Mouse (Mus musculus) kidney, embryonic 14.5 days (tissue): ENCODE data around the gene Il17rc. TPM values are rescaled to one million over a fixed set of nuclear protein-coding genes. Genes with fewer than 3 reads are reported as not detected.

Experiments
- ATAC-seq: fragments of 200-750 bp; cut with Nextera tagmentation; 2 replicates; pipeline ENCODE4 v1.8.0; 2017; ENCODE audit warnings: moderate number of reproducible peaks, mild to moderate bottlenecking, moderate TSS enrichment, moderate library complexity; ENCODE audit not compliant: low FRiP score, low TSS enrichment
- H3K27ac ChIP-seq: fragments of 300-500 bp; sonication (generic); 2 replicates; pipeline ENCODE4 v1.5.1; 2014; ENCODE audit warnings: low read depth, mild to moderate bottlenecking, low read length, moderate library complexity, mixed read lengths
- H3K27me3 ChIP-seq: fragments of 300-500 bp; sonication (generic); 2 replicates; pipeline ENCODE4 v1.6.1; 2014; ENCODE audit warnings: mild to moderate bottlenecking, low read length; ENCODE audit not compliant: control insufficient read depth, insufficient read depth
- H3K36me3 ChIP-seq: fragments of 300-500 bp; sonication (generic); 2 replicates; pipeline ENCODE4 v1.6.1; 2014; ENCODE audit warnings: low read length, mixed read lengths; ENCODE audit not compliant: control insufficient read depth, insufficient read depth
- H3K4me1 ChIP-seq: fragments of 300-500 bp; sonication (generic); 2 replicates; pipeline ENCODE4 v1.6.1; 2014; ENCODE audit warnings: low read length, mixed read lengths; ENCODE audit not compliant: control insufficient read depth, insufficient read depth
- H3K4me2 ChIP-seq: fragments of 300-500 bp; sonication (generic); replicated peaks from 2 replicates; pipeline ENCODE4 v1.6.1; 2014; ENCODE audit warnings: low read depth, mild to moderate bottlenecking, low read length
- H3K4me3 ChIP-seq: fragments of 300-500 bp; sonication (generic); 2 replicates; pipeline ENCODE4 v1.5.1; 2014; ENCODE audit warnings: mild to moderate bottlenecking, low read length
- H3K9ac ChIP-seq: fragments of 300-500 bp; sonication (generic); 2 replicates; pipeline ENCODE4 v1.6.1; 2014; ENCODE audit warnings: low read depth, mild to moderate bottlenecking, low read length, moderate library complexity
- H3K9me3 ChIP-seq: fragments of 300-500 bp; sonication (generic); 2 replicates; pipeline ENCODE4 v1.6.1; 2016; ENCODE audit warnings: low read length; ENCODE audit not compliant: control insufficient read depth
- WGBS: fragments of 180-500 bp; shearing (Covaris S2); extraction: QIAGEN DNeasy Blood & Tissue Kit; methylation state at CpG from one replicate; pipeline ENCODE4 v1.1.7; 2014; 5-methylcytosine and 5-hydroxymethylcytosine counted together
- polyA plus RNA-seq: library from polyadenylated mRNA; unstranded; fragments of >200 nt; fragmentation: Nextera tagmentation; extraction: Ambion mirVana; gene quantifications from 2 replicates; pipeline ENCODE4 v1.2.1, GENCODE M21; 2014

Il17rc gene
- polyA plus RNA-seq, 1 experiment from 2014 or later, result 9.5 TPM

DNA sequence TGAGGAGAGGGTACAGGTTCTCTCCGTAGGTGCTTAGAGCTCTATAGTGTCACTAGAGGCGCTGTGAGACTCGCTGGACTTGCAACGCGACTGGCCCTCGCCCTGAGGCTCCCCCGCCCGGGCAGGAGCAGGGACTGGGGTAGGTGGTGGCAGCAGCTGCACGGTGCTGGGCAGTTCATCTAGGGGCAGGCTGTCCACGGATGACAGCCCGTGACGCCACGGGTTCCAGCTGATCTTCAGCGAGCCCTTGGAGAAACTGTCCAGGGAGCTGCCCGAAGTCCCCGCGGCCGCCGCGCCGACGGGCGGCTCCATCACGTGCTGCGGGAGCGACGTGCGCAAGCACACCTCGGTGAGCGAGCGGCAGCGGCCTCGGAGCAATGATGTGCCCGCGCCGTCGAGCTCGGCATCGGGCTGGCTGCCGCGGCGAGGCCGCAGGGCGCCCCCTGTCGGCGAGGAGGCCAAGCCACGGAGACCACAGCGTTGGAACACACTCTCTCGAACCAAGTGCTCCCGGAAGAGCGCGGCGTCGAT lies 23.1 kb downstream of the Il17rc start:
- Histone ChIP-seq H3K27ac (no peak overlapping the region), H3K9ac (peak overlapping the region; percentile 49; the same call in 1 of the 2 replicates), H3K9me3 (no peaks in the 10 kb centered on the region), H3K4me1 (peaks cover 4% of the 10 kb centered on the region; the same call in 1 of the 2 replicates), H3K4me3 (peak overlapping the region; percentile 38), H3K4me2 (peak overlapping the region; percentile 53), H3K27me3 (peaks cover 7% of the 10 kb centered on the region; the same call in 1 of the 2 replicates), H3K36me3 (peaks cover 8% of the 10 kb centered on the region)
- peak; percentile 78 for ATAC-seq
- WGBS, result under 1% methylated on average over 50 of the region's 54 CpGs

GRCm38 (mm10) chr6:113495071-113495675 lies 23.9 kb downstream of the Il17rc start:
- H3K36me3 ChIP-seq, result no peaks in the 10 kb centered on the region; the same call in 1 of the 2 replicates
- H3K4me1 ChIP-seq, result peaks cover 4% of the 10 kb centered on the region; the same call in 1 of the 2 replicates
- no peak overlapping the region for H3K27ac ChIP-seq
- H3K4me2 ChIP-seq, result peak overlapping the region; percentile 53
- H3K9ac ChIP-seq, result 0 out of 2 replicates have a peak overlapping the region, but pooled peaks have one; percentile 49
- H3K27me3 ChIP-seq, result peaks cover 9% of the 10 kb centered on the region
- WGBS, result 48% methylated on average over 28 of the region's 28 CpGs
- ATAC-seq, result no peak; the same call in 1 of the 2 replicates
- H3K4me3 ChIP-seq, result peak overlapping the region; percentile 38
- H3K9me3 ChIP-seq, result no peaks in the 10 kb centered on the region

DNA sequence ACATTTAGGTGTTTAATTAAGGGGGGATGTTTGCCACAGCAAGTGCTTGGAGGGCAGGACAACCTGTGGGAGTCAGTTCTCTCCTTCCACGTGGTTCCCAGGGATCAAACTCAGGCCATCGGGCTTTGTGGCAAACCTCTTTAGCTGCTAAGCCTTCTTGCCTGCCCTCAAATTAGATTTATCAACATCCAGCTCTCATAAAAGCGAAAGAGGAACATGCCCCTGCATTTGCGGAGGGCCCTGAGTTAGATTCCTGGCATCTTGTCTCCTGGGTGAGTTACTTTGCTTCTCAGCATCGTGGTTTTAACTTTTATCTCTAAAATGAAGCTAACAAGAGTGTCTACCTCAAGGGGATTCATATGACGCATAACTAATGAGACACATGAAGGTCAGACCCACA lies 28.1 kb downstream of the Il17rc start:
- 73% methylated on average over 6 of the region's 6 CpGs for WGBS
- Histone ChIP-seq H3K36me3 (no peaks in the 10 kb centered on the region), H3K9ac (no peak overlapping the region), H3K4me1 (peaks cover 4% of the 10 kb centered on the region; the same call in 1 of the 2 replicates), H3K27ac (no peak overlapping the region), H3K27me3 (peaks cover 23% of the 10 kb centered on the region), H3K4me2 (no peak overlapping the region), H3K9me3 (no peaks in the 10 kb centered on the region), H3K4me3 (no peak overlapping the region)
- ATAC-seq, result no peak

- Histone ChIP-seq H3K36me3 (no peaks in the 10 kb centered on the region), H3K4me1 (no peaks in the 10 kb centered on the region; the same call in 1 of the 2 replicates), H3K4me2 (peak within 1 kb of the TSS; percentile 60), H3K9ac (peak within 1 kb of the TSS; percentile 48; the same call in 1 of the 2 replicates), H3K27me3 (peaks cover 16% of the 10 kb centered on the region), H3K27ac (no peak within 1 kb of the TSS), H3K4me3 (peak within 1 kb of the TSS; percentile 44), H3K9me3 (no peaks in the 10 kb centered on the region)
- peak; percentile 73; the same call in 1 of the 2 replicates for ATAC-seq
- 2% methylated on average over 30 of the region's 32 CpGs for WGBS
Observed at GRCm38 (mm10) chr6:113501388-113502084, 30.3 kb downstream of the Il17rc start, which contains the start of gene Prrt3. Prrt3 (minus strand) TSS chr6:113501931.

GRCm38 (mm10) chr6:113502801-113503200 lies 31.6 kb downstream of the Il17rc start:
- H3K9me3 ChIP-seq, result no peaks in the 10 kb centered on the region
- no peak overlapping the region for H3K9ac ChIP-seq
- H3K36me3 ChIP-seq, result no peaks in the 10 kb centered on the region
- peaks cover 16% of the 10 kb centered on the region for H3K27me3 ChIP-seq
- no peak overlapping the region for H3K4me3 ChIP-seq
- H3K4me2 ChIP-seq, result no peak overlapping the region
- WGBS, result 84% methylated on average over 2 of the region's 2 CpGs
- H3K4me1 ChIP-seq, result no peaks in the 10 kb centered on the region; the same call in 1 of the 2 replicates
- ATAC-seq, result no peak
- H3K27ac ChIP-seq, result no peak overlapping the region

DNA sequence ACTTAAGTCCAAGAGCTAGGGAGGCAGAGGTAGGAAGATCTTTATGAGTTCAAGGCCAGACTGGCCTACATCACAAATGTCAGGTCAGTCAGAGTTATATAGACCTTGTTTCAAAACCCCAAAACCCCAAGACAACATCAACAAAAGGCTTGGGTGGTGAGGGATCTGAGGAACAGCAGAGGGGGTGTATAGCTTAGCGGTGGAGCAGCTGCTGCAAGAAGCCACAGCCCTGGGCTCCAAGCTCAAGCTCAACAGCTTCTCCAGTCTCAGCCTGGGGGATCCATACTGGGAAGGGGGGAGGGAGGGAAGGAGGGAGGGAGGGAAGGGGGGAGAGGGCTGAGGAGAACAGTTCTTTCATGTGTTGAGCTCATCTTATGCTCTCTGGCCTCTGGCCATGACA lies 34.5 kb downstream of the Il17rc start:
- H3K4me2 ChIP-seq, result no peak overlapping the region
- H3K9ac ChIP-seq, result no peak overlapping the region
- no peaks in the 10 kb centered on the region; the same call in 1 of the 2 replicates for H3K4me1 ChIP-seq
- ATAC-seq, result no peak
- no peaks in the 10 kb centered on the region for H3K36me3 ChIP-seq
- no peak overlapping the region for H3K4me3 ChIP-seq
- no peak overlapping the region for H3K27ac ChIP-seq
- H3K9me3 ChIP-seq, result no peaks in the 10 kb centered on the region
- WGBS, result 57% methylated on average over 1 of the region's 1 CpGs
- peaks cover 11% of the 10 kb centered on the region for H3K27me3 ChIP-seq

GRCm38 (mm10) chr6:113507130-113507529 lies 35.9 kb downstream of the Il17rc start:
- H3K4me2 ChIP-seq, result no peak overlapping the region
- no peak overlapping the region for H3K4me3 ChIP-seq
- ATAC-seq, result no peak
- H3K36me3 ChIP-seq, result no peaks in the 10 kb centered on the region
- H3K4me1 ChIP-seq, result no peaks in the 10 kb centered on the region
- H3K9ac ChIP-seq, result no peak overlapping the region
- H3K27ac ChIP-seq, result no peak overlapping the region
- H3K9me3 ChIP-seq, result no peaks in the 10 kb centered on the region
- H3K27me3 ChIP-seq, result no peaks in the 10 kb centered on the region

- Histone ChIP-seq H3K4me3 (no peak overlapping the region), H3K4me1 (no peaks in the 10 kb centered on the region), H3K9ac (no peak overlapping the region), H3K27ac (no peak overlapping the region), H3K9me3 (no peaks in the 10 kb centered on the region), H3K36me3 (peaks cover 3% of the 10 kb centered on the region; the same call in 1 of the 2 replicates), H3K4me2 (no peak overlapping the region), H3K27me3 (no peaks in the 10 kb centered on the region)
- 65% methylated on average over 7 of the region's 7 CpGs for WGBS
- no peak for ATAC-seq
Observed at GRCm38 (mm10) chr6:113508272-113508946, 37.2 kb downstream of the Il17rc start.
